Mouse (Mus musculus) lung, postnatal 25 days (tissue): ENCODE results near the gene Gm47841.
A peak's percentile ranks its signal among the peaks of the same experiment; 100 is the strongest.

Experiments
- DNase-seq: peaks from one replicate; pipeline ENCODE4 v3.0.0; 2022; ENCODE audit warnings: low spot score

Gene Gm47841

GRCm38 (mm10) chr15:101074067-101074466 lies 26.9 kb upstream of the Gm47841 start:
- no peak for DNase-seq

- no peak for DNase-seq
Measured at GRCm38 (mm10) chr15:101072736-101073135, 25.5 kb upstream of the Gm47841 start.

GRCm38 (mm10) chr15:101070762-101071161 lies 23.6 kb upstream of the Gm47841 start:
- peak; percentile 62 for DNase-seq

GRCm38 (mm10) chr15:101069641-101070190 lies 22.5 kb upstream of the Gm47841 start:
- DNase-seq = no peak

- no peak for DNase-seq
Measured at GRCm38 (mm10) chr15:101068671-101069070, 21.5 kb upstream of the Gm47841 start.

GRCm38 (mm10) chr15:101068029-101068428 lies 20.8 kb upstream of the Gm47841 start:
- no peak for DNase-seq

- DNase-seq = no peak
Measured at GRCm38 (mm10) chr15:101066920-101067696, 19.9 kb upstream of the Gm47841 start.

- no peak for DNase-seq
Measured at GRCm38 (mm10) chr15:101066364-101066847, 19.2 kb upstream of the Gm47841 start.

- no peak for DNase-seq
Measured at GRCm38 (mm10) chr15:101065069-101065468, 17.9 kb upstream of the Gm47841 start.

- DNase-seq = no peak
Measured at GRCm38 (mm10) chr15:101060280-101060852, 13.2 kb upstream of the Gm47841 start.

GRCm38 (mm10) chr15:101059570-101060279 lies 12.5 kb upstream of the Gm47841 start:
- DNase-seq = no peak

- DNase-seq = no peak
Measured at GRCm38 (mm10) chr15:101056225-101056624, 9.0 kb upstream of the Gm47841 start.

GRCm38 (mm10) chr15:101054541-101054940 lies 7.3 kb upstream of the Gm47841 start:
- no peak for DNase-seq

- no peak for DNase-seq
Measured at GRCm38 (mm10) chr15:101053832-101054459, 6.7 kb upstream of the Gm47841 start.

GRCm38 (mm10) chr15:101052560-101053501 lies 5.6 kb upstream of the Gm47841 start:
- no peak for DNase-seq

- no peak for DNase-seq
Measured at GRCm38 (mm10) chr15:101051869-101052268, 4.7 kb upstream of the Gm47841 start.

GRCm38 (mm10) chr15:101048338-101048896 lies 1.2 kb upstream of the Gm47841 start:
- DNase-seq = no peak

GRCm38 (mm10) chr15:101046527-101047193 lies 537 bp downstream of the Gm47841 start:
- DNase-seq = no peak

GRCm38 (mm10) chr15:101046039-101046526 lies 1.1 kb downstream of the Gm47841 start:
- no peak for DNase-seq

GRCm38 (mm10) chr15:101044531-101044930 lies 2.7 kb downstream of the Gm47841 start:
- DNase-seq = no peak
